Mouse (Mus musculus): ENCODE results near the gene Errfi1. TPM values are rescaled to one million over a fixed set of nuclear protein-coding genes. Genes with fewer than 3 reads are reported as not detected.

The Errfi1 gene
- total RNA-seq (2022) = 10 to 100 TPM; 12.1 to 28.7 (median 15.0) TPM

- DNase-seq (ENCODE audit: low spot score in 2 of 2) = no peak
Observed at GRCm38 (mm10) chr4:150853680-150854461, at the start of gene Errfi1. Errfi1 (plus strand) TSS chr4:150853919.

GRCm38 (mm10) chr4:150804204-150804603 is 49.5 kb upstream of the Errfi1 start:
- DNase-seq (ENCODE audit: low spot score in 2 of 2) = no peak

GRCm38 (mm10) chr4:150807727-150808470 is 45.8 kb upstream of the Errfi1 start:
- DNase-seq (ENCODE audit: low spot score in 2 of 2) = no peak

DNA sequence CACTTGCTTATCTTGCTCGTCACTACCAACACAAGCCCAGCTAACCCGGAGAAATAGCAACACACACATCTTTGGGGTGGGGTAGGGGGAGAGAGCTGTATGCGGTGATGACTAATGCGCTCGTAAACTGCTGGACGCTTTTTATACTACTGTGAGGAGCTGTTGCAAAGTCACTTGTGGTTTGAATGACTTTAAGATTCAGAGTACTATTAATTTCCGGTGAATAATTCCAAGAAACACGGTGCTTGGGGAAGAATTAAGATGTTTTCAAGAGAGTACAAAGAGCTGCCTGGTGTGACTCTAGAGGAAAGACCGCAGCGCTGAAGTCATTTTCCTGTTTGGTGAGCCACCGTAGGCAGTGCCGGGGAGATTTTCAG is 45.3 kb upstream of the Errfi1 start:
- DNase-seq (ENCODE audit: low spot score in 2 of 2) = no peak

GRCm38 (mm10) chr4:150809323-150809722 is 44.4 kb upstream of the Errfi1 start:
- no peak for DNase-seq (ENCODE audit: low spot score in 2 of 2)

DNA sequence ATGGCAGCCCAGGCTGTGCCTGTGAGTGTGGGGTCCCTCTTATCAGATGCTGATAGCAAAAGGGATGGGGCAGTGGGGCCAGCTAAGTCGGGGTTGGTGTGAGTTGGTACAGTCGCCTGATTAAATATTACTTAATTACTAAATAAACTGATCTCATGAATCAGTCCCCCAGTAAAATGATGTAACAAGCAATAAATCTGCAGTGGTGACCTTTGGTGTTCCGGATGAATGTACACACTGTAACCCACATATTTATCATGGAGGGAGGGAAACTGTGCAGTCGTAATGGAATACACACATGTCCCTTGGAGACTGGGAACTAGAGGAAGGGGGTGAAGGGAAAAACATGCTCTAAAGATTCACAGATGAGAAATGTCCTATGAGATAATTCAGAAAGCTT is 38.6 kb upstream of the Errfi1 start:
- no peak for DNase-seq (ENCODE audit: low spot score in 2 of 2)

DNA sequence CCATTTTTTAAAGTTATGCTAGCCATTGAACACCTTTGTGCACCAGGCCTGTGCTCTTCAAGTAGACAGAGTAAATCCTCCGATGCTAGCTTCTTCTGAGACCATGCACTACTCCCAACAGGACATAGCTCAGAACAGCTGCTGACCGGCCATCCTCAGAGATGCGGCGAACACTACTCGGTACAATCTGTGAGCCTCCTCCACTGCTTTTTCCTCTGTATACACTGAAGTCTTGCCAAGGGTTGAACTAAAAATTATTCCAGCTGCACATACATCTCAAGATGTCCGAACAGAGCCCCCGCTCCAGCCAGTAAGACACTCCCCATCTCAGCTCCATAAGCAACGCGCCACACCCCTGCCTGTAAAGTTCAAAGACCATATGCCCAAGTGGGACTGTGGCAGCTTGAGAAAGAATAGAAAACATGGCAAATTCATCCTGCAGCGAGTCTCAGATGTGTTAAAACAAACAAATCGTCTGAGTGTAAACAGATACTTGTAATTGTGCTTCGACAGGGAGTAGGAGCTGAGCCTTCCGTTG is 37.2 kb upstream of the Errfi1 start:
- DNase-seq (ENCODE audit: low spot score in 2 of 2) = no peak

GRCm38 (mm10) chr4:150819126-150819910 is 34.4 kb upstream of the Errfi1 start:
- DNase-seq (ENCODE audit: low spot score in 2 of 2) = no peak

GRCm38 (mm10) chr4:150821381-150821780 is 32.3 kb upstream of the Errfi1 start:
- no peak for DNase-seq (ENCODE audit: low spot score in 2 of 2)

- DNase-seq (ENCODE audit: low spot score in 2 of 2) = no peak
Observed at GRCm38 (mm10) chr4:150822624-150823023, 31.1 kb upstream of the Errfi1 start.

DNA sequence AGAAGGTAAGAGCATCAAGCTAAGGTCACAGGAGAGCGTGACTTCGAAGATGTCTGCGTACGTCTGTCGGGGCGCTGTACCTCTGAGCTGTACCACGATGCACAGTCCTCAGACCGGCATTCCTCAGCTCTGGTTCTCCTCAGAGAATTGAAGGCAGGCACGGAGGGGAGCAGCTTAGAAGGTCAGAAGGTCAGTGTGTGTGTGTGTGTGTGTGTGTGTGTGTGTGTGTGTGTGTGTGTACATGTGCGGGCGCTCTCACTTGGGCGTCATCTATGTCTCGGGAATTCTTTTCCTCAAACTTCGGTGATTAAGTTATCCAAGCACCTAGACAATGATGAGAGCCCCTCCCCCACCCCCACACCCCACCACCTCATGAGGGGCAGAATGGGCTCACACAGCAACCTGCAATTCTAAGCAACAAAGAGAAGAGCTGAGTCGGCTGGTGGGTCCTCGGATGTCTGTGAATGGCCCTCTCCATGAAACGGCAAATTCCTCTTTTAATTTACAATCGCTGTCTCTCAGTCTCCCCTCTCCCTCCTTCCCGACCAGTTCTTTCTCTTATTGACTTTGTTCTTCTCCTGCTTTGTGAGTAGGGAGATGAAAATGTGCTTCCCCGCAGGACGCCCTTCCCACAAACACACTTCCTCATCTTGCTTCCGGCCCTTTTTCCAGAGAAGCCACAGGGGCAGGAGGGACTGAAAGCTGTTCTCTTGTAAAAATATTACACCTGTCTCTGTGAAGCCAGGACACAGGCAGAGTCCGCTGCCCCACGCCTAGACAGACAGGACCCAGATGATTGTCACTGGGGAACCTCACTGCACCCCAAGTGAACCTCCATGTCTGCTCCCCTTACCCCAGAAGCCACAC is 29.9 kb upstream of the Errfi1 start:
- no peak for DNase-seq (ENCODE audit: low spot score in 2 of 2)

GRCm38 (mm10) chr4:150824877-150825276 is 28.8 kb upstream of the Errfi1 start:
- no peak for DNase-seq (ENCODE audit: low spot score in 2 of 2)

- DNase-seq (ENCODE audit: low spot score in 2 of 2) = no peak
Observed at GRCm38 (mm10) chr4:150825531-150825930, 28.2 kb upstream of the Errfi1 start.

GRCm38 (mm10) chr4:150831321-150831720 is 22.4 kb upstream of the Errfi1 start:
- DNase-seq (ENCODE audit: low spot score in 2 of 2) = no peak

DNA sequence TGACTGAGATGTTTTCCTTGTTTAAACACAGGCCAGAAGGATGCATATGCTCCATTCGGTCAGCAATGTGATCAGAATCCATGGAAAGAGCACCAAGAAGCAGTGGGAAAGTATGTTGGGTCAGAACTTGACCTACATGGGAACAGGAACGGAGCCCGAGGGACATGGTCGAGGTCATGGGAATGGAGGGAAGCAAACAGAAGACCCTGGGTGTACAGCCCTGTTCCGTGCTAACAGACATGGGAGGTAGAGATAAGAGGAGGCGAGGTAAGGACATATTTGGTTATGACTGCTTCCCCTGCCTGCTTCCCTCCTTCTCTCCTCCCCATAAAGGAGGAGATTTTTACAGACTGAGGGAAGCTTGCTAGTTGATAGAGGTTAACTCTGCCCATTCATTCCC is 21.8 kb upstream of the Errfi1 start:
- DNase-seq (ENCODE audit: low spot score in 2 of 2) = no peak

GRCm38 (mm10) chr4:150835163-150835562 is 18.6 kb upstream of the Errfi1 start:
- no peak for DNase-seq (ENCODE audit: low spot score in 2 of 2)

- DNase-seq (ENCODE audit: low spot score in 2 of 2) = no peak
Observed at GRCm38 (mm10) chr4:150836258-150836657, 17.5 kb upstream of the Errfi1 start.

DNA sequence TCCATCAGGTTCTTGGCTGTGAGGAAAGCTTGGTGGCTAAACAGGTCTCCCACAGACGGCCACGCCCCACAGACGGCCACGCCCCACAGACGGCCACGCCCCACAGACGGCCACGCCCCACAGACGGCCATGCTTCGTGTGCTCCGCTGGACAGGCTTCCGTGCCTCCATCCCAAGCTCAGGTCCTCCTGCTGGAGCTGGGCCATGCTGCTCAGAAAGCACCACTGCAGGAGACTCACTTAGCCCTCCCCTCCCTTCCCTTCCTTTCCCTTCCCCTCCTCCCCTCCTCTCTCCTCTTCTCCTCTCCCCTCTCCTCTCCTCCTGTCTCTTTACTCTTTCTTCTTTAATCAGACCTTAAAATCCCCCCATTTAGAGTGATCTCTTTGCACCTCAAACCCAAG is 16.8 kb upstream of the Errfi1 start:
- DNase-seq (ENCODE audit: low spot score in 2 of 2) = no peak

DNA sequence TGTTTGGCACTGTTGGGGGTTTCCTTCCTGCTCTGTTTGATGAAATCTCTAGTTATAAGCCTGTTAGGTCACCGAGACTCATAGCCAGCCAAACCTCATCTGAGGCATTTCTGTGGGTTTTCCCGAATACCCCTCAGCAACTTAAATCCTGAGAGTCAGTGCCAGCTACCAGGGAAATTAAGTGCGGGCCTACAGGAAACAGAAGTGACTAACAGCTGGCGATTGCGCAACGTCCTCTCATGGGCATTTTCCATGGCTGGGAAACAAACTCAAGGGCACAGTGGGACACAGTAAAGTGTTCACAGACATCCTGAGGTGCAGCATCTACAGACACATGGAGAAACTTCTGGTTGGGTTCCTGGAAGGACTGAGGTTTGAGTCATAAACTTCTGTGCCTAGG is 16.3 kb upstream of the Errfi1 start:
- DNase-seq (ENCODE audit: low spot score in 2 of 2) = peak; percentile 33 to 36

GRCm38 (mm10) chr4:150842045-150842444 is 11.7 kb upstream of the Errfi1 start:
- no peak for DNase-seq (ENCODE audit: low spot score in 2 of 2)

DNA sequence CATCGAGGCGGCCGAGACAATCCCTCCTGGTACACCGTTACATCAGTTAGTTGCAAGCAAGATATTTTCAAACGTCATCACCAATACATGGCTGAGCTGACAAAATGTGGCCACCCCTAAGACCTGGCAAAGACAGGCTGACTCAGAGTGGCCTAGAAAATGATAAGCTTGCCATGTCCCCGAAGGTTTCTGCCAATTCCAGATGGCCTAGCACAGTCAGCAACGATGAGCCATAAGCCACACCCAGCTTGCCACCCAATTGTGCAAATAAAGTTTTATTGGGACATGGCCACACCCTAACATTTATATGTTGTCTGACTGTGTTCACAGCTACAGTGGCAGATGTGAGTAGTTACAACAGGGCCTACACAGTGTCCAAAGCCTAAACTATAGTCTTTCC is 10.5 kb upstream of the Errfi1 start:
- no peak for DNase-seq (ENCODE audit: low spot score in 2 of 2)
